Mouse (Mus musculus): ENCODE data around the gene Csnka2ip. TPM values are rescaled to one million over a fixed set of nuclear protein-coding genes. Genes with fewer than 3 reads are reported as not detected.

Gene Csnka2ip
- 0.05 and 0.11 TPM in 2 replicates for polyA plus RNA-seq (2021; fragmentation: Nextera tagmentation)
- long read RNA-seq, experiment 1, partial matches to known transcripts: 0 of 2 reads
- long read RNA-seq, experiment 1, other reads (novel, unspliced or antisense): 2 of 2 reads
- long read RNA-seq, experiment 2: 0 reads

DNA sequence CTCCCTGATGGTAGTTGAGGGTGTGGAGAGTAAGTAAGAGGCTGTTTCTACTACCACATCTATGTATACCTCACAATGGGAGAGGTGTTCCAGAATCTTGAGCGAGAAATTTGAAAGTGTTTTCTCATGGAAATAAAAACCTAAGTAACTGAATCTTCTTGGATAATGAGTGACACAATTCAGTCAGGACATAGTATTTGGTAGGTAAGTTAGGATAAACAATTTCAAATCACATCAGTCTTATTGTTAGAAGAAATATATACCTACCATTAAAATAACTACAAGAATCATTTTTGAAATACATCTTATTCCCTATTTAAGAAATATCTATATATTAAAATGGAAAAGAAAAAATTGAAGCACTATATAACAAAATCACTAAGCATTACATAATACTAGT is at the start of gene Csnka2ip:
Csnka2ip (minus strand) TSS at position 101 of the 400 bp plus-strand sequence.

Other genes with a start within 250 kb of the Csnka2ip start
- gene 4930453N24Rik, start 168.8 kb upstream of the Csnka2ip start, polyA plus RNA-seq (2021; fragmentation: Nextera tagmentation): 11.8 and 13.0 TPM in 2 replicates
- gene Zfp654, start 249.2 kb upstream of the Csnka2ip start, polyA plus RNA-seq (2021; fragmentation: Nextera tagmentation): 2.5 and 3.9 TPM in 2 replicates
- 16.1 and 18.1 TPM in 2 replicates for gene Cggbp1, start 249.6 kb upstream of the Csnka2ip start, polyA plus RNA-seq (2021; fragmentation: Nextera tagmentation)

Measured in left cerebral cortex, adult 6 months (tissue).